Mouse (Mus musculus): ENCODE data around the gene Cfap100. TPM values are rescaled to one million over a fixed set of nuclear protein-coding genes. Genes with fewer than 3 reads are reported as not detected.

Cfap100 gene
- polyA plus RNA-seq, 1 experiment from 2014 or later, result 7.7 TPM

DNA sequence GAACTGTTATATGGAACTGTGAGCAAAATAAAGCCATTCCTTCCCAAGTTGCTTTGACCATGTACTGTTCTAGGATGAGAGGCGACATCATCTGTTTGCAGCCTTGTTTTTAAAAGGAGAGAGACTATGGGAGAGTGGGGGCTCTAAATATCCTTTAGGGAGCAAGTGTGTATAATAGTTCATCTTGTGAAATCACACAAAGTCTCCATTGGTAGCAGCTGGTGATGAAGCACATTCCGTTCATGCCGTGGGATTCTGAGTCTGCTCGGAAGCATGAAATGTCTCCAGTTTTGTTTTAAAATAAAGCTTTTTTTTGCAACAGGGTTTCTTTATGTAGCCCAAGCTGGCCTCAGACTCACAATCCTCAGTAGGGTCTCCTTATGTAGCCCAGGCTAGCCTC is 2.6 kb downstream of the Cfap100 start:
- Histone ChIP-seq H3K27ac (replicated peaks) (no peak overlapping the region), H3K9me3 (replicated peaks) (no peaks in the 10 kb centered on the region), H3K4me2 (no peak overlapping the region), H3K36me3 (no peaks in the 10 kb centered on the region), H3K9ac (replicated peaks) (no peak overlapping the region), H3K4me3 (replicated peaks) (no peak overlapping the region), H3K4me1 (peaks cover 27% of the 10 kb centered on the region), H3K27me3 (replicated peaks) (peaks cover 10% of the 10 kb centered on the region; the same call in 1 of the 2 replicates)
- WGBS, result 77% methylated on average over 4 of the region's 4 CpGs
- ATAC-seq (ENCODE audit: low FRiP score), result no peak

DNA sequence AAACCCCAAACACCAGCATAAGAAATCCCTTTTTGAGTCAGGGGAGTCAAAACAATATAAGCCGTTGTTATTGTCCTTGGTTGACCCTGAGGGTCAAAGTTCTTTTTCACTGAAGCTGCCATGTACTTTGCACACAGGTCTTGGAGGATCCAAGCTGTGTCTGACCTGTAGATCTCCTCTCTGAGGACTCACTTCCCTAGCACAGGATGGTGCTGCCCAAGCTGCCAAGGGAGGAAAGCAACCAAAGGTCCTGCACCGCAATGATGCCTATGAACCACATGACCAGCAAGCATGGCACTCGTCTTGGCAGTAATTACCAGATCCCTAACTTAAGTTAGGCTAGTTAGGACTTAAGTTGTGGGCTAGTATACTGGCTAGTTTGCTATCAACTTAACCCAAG is 3.2 kb downstream of the Cfap100 start:
- no peak for ATAC-seq (ENCODE audit: low FRiP score)
- WGBS, result 92% methylated on average over 3 of the region's 3 CpGs
- H3K9me3 ChIP-seq (replicated peaks), result no peaks in the 10 kb centered on the region

GRCm38 (mm10) chr6:90422565-90422964 is 6.0 kb downstream of the Cfap100 start:
- ATAC-seq (ENCODE audit: low FRiP score), result peak; percentile 88

More for the DNA sequence above, 3.2 kb downstream of the Cfap100 start:
- Histone ChIP-seq H3K36me3 (no peaks in the 10 kb centered on the region), H3K4me2 (no peak overlapping the region), H3K27ac (replicated peaks) (no peak overlapping the region), H3K9ac (replicated peaks) (no peak overlapping the region), H3K27me3 (replicated peaks) (peaks cover 10% of the 10 kb centered on the region; the same call in 1 of the 2 replicates), H3K4me1 (peaks cover 27% of the 10 kb centered on the region), H3K4me3 (replicated peaks) (no peak overlapping the region)

DNA sequence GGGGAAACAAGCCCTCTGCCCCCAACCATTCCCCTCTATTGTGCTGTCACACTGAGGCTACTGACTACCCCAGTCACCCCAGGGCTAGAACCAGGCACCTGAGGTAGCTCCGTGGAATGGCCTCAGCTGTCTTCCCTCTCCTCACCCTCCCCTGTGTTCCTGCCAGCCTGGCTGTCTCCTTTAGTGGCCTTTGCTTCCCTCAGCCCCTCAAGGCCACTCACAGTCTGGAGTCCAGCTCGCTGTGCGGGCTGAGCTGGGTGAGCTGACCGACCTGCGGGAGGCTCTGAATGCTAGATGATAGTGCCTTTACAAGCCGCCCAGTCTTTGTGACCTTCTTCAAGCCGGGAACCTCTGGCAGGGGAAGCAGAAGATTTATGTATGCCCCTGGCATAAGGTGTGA is 16.7 kb downstream of the Cfap100 start:
- Histone ChIP-seq H3K36me3 (no peaks in the 10 kb centered on the region), H3K9me3 (replicated peaks) (no peaks in the 10 kb centered on the region), H3K9ac (replicated peaks) (no peak overlapping the region), H3K4me1 (no peaks in the 10 kb centered on the region), H3K4me3 (replicated peaks) (no peak overlapping the region), H3K4me2 (no peak overlapping the region), H3K27ac (replicated peaks) (no peak overlapping the region), H3K27me3 (replicated peaks) (no peaks in the 10 kb centered on the region)
- 76% methylated on average over 7 of the region's 7 CpGs for WGBS
- no peak for ATAC-seq (ENCODE audit: low FRiP score)

More at GRCm38 (mm10) chr6:90422565-90422964, 6.0 kb downstream of the Cfap100 start:
- Histone ChIP-seq H3K4me1 (peaks cover 13% of the 10 kb centered on the region), H3K27ac (replicated peaks) (peak overlapping the region; percentile 72), H3K36me3 (no peaks in the 10 kb centered on the region), H3K27me3 (replicated peaks) (peaks cover 6% of the 10 kb centered on the region; the same call in 1 of the 2 replicates), H3K9ac (replicated peaks) (no peak overlapping the region), H3K4me3 (replicated peaks) (peak overlapping the region; percentile 17), H3K4me2 (peak overlapping the region; percentile 51), H3K9me3 (replicated peaks) (no peaks in the 10 kb centered on the region)
- 3% methylated on average over 14 of the region's 14 CpGs for WGBS

DNA sequence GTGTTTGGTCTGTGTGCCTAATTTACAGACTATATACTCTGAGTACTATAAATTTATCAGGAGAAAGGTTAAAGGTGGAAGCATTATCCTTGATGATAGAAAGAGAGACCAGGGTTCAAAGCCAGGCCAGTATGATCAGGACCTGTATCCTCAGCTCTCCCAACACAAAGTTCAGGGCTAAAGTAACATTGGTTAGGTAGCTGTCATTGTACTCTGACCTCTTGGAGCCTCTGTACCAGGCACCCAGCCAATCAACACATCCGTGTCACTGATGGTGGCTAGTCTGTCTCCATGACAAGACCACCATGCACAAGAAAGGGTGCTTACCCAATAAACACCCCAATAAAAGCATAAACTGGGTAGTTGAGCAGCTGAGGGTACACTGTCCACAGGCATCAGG is 17.6 kb downstream of the Cfap100 start:
- 64% methylated on average over 1 of the region's 1 CpGs for WGBS
- H3K36me3 ChIP-seq, result peaks cover 2% of the 10 kb centered on the region; the same call in 1 of the 2 replicates

GRCm38 (mm10) chr6:90408632-90409031 is 20.0 kb downstream of the Cfap100 start:
- H3K27ac ChIP-seq (replicated peaks), result no peak overlapping the region
- H3K4me3 ChIP-seq (replicated peaks), result no peak overlapping the region
- peaks cover 22% of the 10 kb centered on the region for H3K36me3 ChIP-seq
- H3K9ac ChIP-seq (replicated peaks), result no peak overlapping the region
- H3K4me2 ChIP-seq, result no peak overlapping the region
- no peaks in the 10 kb centered on the region for H3K27me3 ChIP-seq (replicated peaks)
- no peak; the same call in 1 of the 2 replicates for ATAC-seq (ENCODE audit: low FRiP score)
- no peaks in the 10 kb centered on the region for H3K4me1 ChIP-seq
- no peaks in the 10 kb centered on the region for H3K9me3 ChIP-seq (replicated peaks)

More for the DNA sequence above, 17.6 kb downstream of the Cfap100 start:
- Histone ChIP-seq H3K4me1 (no peaks in the 10 kb centered on the region), H3K27me3 (replicated peaks) (no peaks in the 10 kb centered on the region), H3K4me3 (replicated peaks) (no peak overlapping the region), H3K27ac (replicated peaks) (no peak overlapping the region), H3K9me3 (replicated peaks) (no peaks in the 10 kb centered on the region), H3K4me2 (no peak overlapping the region), H3K9ac (replicated peaks) (no peak overlapping the region)
- ATAC-seq (ENCODE audit: low FRiP score), result no peak

DNA sequence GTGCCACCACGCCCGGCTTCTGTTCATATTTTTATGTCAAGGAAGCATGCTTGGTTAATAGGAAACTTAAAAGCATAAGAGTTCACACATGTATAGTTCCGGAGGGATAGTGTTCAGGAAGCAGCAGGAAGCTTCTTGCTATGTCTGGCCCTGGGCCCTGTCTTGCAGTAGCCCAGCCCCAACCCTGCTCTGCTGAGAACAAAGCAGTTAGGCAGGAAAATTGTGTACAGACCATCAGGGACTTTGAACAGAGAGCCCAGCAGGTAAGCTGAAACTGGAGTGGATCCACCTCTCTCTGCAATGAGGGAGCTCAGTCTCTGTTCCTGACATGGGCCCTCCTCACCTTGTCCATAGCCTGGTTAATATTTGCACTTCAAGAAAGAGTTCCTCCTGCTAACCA is 31.3 kb downstream of the Cfap100 start:
- no peak overlapping the region for H3K4me3 ChIP-seq (replicated peaks)
- H3K4me2 ChIP-seq, result no peak overlapping the region
- H3K36me3 ChIP-seq, result peaks cover 40% of the 10 kb centered on the region
- WGBS, result 89% methylated on average over 3 of the region's 3 CpGs
- no peaks in the 10 kb centered on the region for H3K9me3 ChIP-seq (replicated peaks)
- no peak for ATAC-seq (ENCODE audit: low FRiP score)
- no peak overlapping the region for H3K27ac ChIP-seq (replicated peaks)
- no peak overlapping the region for H3K9ac ChIP-seq (replicated peaks)
- H3K4me1 ChIP-seq, result no peaks in the 10 kb centered on the region
- no peaks in the 10 kb centered on the region for H3K27me3 ChIP-seq (replicated peaks)

DNA sequence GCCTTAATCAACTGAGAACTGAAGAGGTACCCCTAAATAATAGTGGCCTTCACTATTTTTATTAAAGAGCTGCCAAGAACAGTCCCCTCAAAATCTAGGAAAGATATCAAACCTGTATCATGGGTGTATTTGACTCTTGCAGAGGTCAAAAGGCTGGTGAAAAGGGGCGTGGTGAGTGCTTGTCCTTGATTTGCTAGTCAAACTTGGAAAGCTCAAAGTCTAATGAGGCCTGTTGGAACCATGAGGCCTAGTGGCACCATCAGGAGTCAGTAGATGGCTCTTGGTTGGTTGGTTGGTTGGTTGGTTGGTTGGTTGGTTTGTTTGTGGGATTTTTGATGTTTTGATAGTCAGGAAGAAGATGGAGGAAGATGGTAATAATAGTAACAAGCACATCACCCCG is 32.8 kb downstream of the Cfap100 start:
- H3K27ac ChIP-seq (replicated peaks), result no peak overlapping the region
- no peak for ATAC-seq (ENCODE audit: low FRiP score)
- H3K9me3 ChIP-seq (replicated peaks), result no peaks in the 10 kb centered on the region
- no peak overlapping the region for H3K4me2 ChIP-seq
- no peak overlapping the region for H3K9ac ChIP-seq (replicated peaks)
- no peaks in the 10 kb centered on the region for H3K4me1 ChIP-seq
- 95% methylated on average over 2 of the region's 2 CpGs for WGBS
- H3K36me3 ChIP-seq, result peaks cover 38% of the 10 kb centered on the region
- no peak overlapping the region for H3K4me3 ChIP-seq (replicated peaks)
- H3K27me3 ChIP-seq (replicated peaks), result no peaks in the 10 kb centered on the region

DNA sequence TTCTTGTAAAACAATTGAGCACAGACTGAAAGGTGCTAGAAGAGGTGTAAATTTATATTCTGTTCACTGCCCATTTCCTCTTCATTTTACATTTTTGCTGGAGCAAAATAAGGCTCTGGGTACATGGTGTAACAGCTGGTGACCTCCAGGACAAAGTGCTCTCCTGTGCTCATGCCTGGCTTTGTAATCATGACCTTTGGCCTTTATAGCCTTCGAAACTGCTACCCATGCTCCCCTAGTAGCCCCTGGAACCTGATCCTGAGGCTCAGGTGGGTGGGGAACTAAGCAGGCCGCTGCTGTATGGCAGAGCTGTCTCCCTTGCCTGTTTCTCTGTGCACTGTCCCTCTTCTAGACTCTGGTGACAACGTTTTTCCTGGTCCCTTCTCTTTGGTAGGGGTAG is 34.6 kb downstream of the Cfap100 start:
- Histone ChIP-seq H3K9me3 (replicated peaks) (no peaks in the 10 kb centered on the region), H3K4me1 (no peaks in the 10 kb centered on the region), H3K9ac (replicated peaks) (no peak overlapping the region), H3K4me3 (replicated peaks) (no peak overlapping the region), H3K4me2 (no peak overlapping the region), H3K27ac (replicated peaks) (no peak overlapping the region), H3K27me3 (replicated peaks) (no peaks in the 10 kb centered on the region), H3K36me3 (peaks cover 40% of the 10 kb centered on the region)
- no peak for ATAC-seq (ENCODE audit: low FRiP score)
- 59% methylated on average over 3 of the region's 3 CpGs for WGBS

DNA sequence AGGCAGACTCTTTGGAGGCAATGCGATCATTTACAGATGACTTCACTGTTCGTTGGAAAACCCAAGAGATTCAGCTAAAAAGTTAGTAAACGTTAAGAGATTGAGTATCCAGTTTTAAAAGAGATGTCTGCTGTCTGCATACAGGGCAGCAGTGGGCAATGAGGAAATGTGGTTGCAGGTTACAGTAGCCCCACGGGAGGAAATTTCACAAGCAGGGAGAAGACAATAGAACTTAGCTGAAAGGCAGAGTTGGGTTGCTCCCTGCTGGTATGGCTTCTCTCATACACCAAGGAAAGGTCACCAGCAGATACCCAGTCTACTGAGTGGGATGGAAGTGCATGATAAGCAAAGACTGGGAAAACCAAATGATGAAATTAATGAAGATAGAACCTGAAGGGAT is 38.0 kb downstream of the Cfap100 start:
- Histone ChIP-seq H3K4me3 (replicated peaks) (no peak overlapping the region), H3K36me3 (peaks cover 61% of the 10 kb centered on the region), H3K9me3 (replicated peaks) (no peaks in the 10 kb centered on the region)

GRCm38 (mm10) chr6:90381465-90381864 is 47.1 kb downstream of the Cfap100 start:
- H3K4me3 ChIP-seq (replicated peaks), result no peak overlapping the region
- WGBS, result 92% methylated on average over 2 of the region's 2 CpGs
- H3K4me2 ChIP-seq, result no peak overlapping the region
- no peak overlapping the region for H3K9ac ChIP-seq (replicated peaks)
- ATAC-seq (ENCODE audit: low FRiP score), result no peak
- H3K27me3 ChIP-seq (replicated peaks), result no peaks in the 10 kb centered on the region
- no peaks in the 10 kb centered on the region for H3K4me1 ChIP-seq
- peaks cover 81% of the 10 kb centered on the region for H3K36me3 ChIP-seq
- no peak overlapping the region for H3K27ac ChIP-seq (replicated peaks)
- H3K9me3 ChIP-seq (replicated peaks), result no peaks in the 10 kb centered on the region

More for the DNA sequence above, 38.0 kb downstream of the Cfap100 start:
- Histone ChIP-seq H3K27me3 (replicated peaks) (no peaks in the 10 kb centered on the region), H3K27ac (replicated peaks) (no peak overlapping the region), H3K4me2 (no peak overlapping the region), H3K4me1 (no peaks in the 10 kb centered on the region), H3K9ac (replicated peaks) (no peak overlapping the region)
- WGBS, result 89% methylated on average over 4 of the region's 4 CpGs
- no peak for ATAC-seq (ENCODE audit: low FRiP score)

DNA sequence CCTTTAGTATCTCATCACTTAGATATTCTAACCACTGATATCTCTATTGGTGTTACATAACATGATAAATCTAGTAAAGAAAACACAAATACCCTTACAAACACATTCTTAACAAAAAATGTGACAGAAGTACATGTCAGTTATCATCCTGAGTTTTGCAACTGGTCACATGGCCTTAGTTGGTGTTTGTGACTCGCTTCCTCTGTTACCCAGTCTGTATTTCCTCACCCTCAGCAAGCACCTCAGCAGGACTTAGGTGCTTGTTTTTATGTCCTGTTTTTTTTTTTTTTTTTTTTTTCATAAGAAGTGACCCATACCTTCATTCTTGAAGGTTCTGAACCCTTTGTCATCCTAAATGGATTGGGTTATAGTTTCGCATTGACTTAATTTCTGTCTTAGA is 50.9 kb downstream of the Cfap100 start:
- H3K4me3 ChIP-seq (replicated peaks), result no peak overlapping the region
- peaks cover 84% of the 10 kb centered on the region for H3K36me3 ChIP-seq
- WGBS, result 92% methylated on average over 2 of the region's 2 CpGs
- H3K4me1 ChIP-seq, result peaks cover 7% of the 10 kb centered on the region
- no peak for ATAC-seq (ENCODE audit: low FRiP score)
- H3K27me3 ChIP-seq (replicated peaks), result no peaks in the 10 kb centered on the region
- H3K9me3 ChIP-seq (replicated peaks), result no peaks in the 10 kb centered on the region
- H3K27ac ChIP-seq (replicated peaks), result no peak overlapping the region
- no peak overlapping the region for H3K4me2 ChIP-seq
- H3K9ac ChIP-seq (replicated peaks), result no peak overlapping the region

- no peak for ATAC-seq (ENCODE audit: low FRiP score)
Observed at GRCm38 (mm10) chr6:90374647-90375046, 54.0 kb downstream of the Cfap100 start.

More at GRCm38 (mm10) chr6:90374647-90375046, 54.0 kb downstream of the Cfap100 start:
- peaks cover 27% of the 10 kb centered on the region for H3K4me1 ChIP-seq
- H3K9me3 ChIP-seq (replicated peaks), result no peaks in the 10 kb centered on the region
- H3K4me2 ChIP-seq, result no peak overlapping the region
- H3K27me3 ChIP-seq (replicated peaks), result no peaks in the 10 kb centered on the region
- no peak overlapping the region for H3K9ac ChIP-seq (replicated peaks)
- 96% methylated on average over 4 of the region's 4 CpGs for WGBS
- H3K4me3 ChIP-seq (replicated peaks), result no peak overlapping the region
- H3K27ac ChIP-seq (replicated peaks), result no peak overlapping the region
- peaks cover 61% of the 10 kb centered on the region for H3K36me3 ChIP-seq

Data from neural tube, embryonic 15.5 days (tissue).